Mouse (Mus musculus) left cerebral cortex, adult 11 months (tissue): Measurements from ENCODE around the gene Zfp280d.
"Not testable (repeated sequence)": the region's sequence is repeated elsewhere in the genome, so short reads cannot be mapped to it uniquely, and the experiment has no call there.

ENCODE experiments used
- DNase-seq: peaks from one replicate; pipeline ENCODE4 v3.0.0; 2022; ENCODE audit warnings: low spot score

Zfp280d gene

GRCm38 (mm10) chr9:72374074-72374473, 99.4 kb downstream of the Zfp280d start:
- no peak for DNase-seq

GRCm38 (mm10) chr9:72374996-72375395, 100.3 kb downstream of the Zfp280d start:
- no peak for DNase-seq

- no peak for DNase-seq
Measured at GRCm38 (mm10) chr9:72375639-72376038, 101.0 kb downstream of the Zfp280d start.

GRCm38 (mm10) chr9:72385786-72386185, 111.1 kb downstream of the Zfp280d start:
- DNase-seq = no peak

GRCm38 (mm10) chr9:72388934-72389333, 114.3 kb downstream of the Zfp280d start:
- DNase-seq = no peak

- no peak for DNase-seq
Measured at GRCm38 (mm10) chr9:72389431-72390002, 114.9 kb downstream of the Zfp280d start.

GRCm38 (mm10) chr9:72390321-72391077, 115.8 kb downstream of the Zfp280d start:
- DNase-seq = no peak

- DNase-seq = no peak
Measured at GRCm38 (mm10) chr9:72392686-72393085, 118.0 kb downstream of the Zfp280d start.

- DNase-seq = no peak
Measured at GRCm38 (mm10) chr9:72393238-72393637, 118.6 kb downstream of the Zfp280d start.

- DNase-seq = no peak
Measured at GRCm38 (mm10) chr9:72393869-72394341, 119.2 kb downstream of the Zfp280d start.

- no peak for DNase-seq
Measured at GRCm38 (mm10) chr9:72400121-72400520, 125.5 kb downstream of the Zfp280d start.

- DNase-seq = not testable (repeated sequence)
Measured at GRCm38 (mm10) chr9:72401769-72402168, 127.1 kb downstream of the Zfp280d start.

- no peak for DNase-seq
Measured at GRCm38 (mm10) chr9:72403421-72403820, 128.8 kb downstream of the Zfp280d start.

- no peak for DNase-seq
Measured at GRCm38 (mm10) chr9:72404446-72404845, 129.8 kb downstream of the Zfp280d start.

- DNase-seq = no peak
Measured at GRCm38 (mm10) chr9:72404934-72405333, 130.3 kb downstream of the Zfp280d start.

- no peak for DNase-seq
Measured at GRCm38 (mm10) chr9:72405882-72406638, 131.4 kb downstream of the Zfp280d start.

GRCm38 (mm10) chr9:72408131-72408586, 133.5 kb downstream of the Zfp280d start:
- DNase-seq = peak; percentile 70

- no peak for DNase-seq
Measured at GRCm38 (mm10) chr9:72409381-72410225, 134.9 kb downstream of the Zfp280d start.

GRCm38 (mm10) chr9:72411746-72412145, 137.1 kb downstream of the Zfp280d start:
- no peak for DNase-seq
